Mouse (Mus musculus) cerebellum, adult 2 months (tissue): ENCODE results near the gene Creg2. TPM values are rescaled to one million over a fixed set of nuclear protein-coding genes. Genes with fewer than 3 reads are reported as not detected.
"Not testable (repeated sequence)": the region's sequence is repeated elsewhere in the genome, so short reads cannot be mapped to it uniquely, and the experiment has no call there.

Experiments
- DNase-seq, 2 experiments: peaks; one replicate each; pipeline ENCODE4 v3.0.0; 2021
- H3K27ac ChIP-seq: fragments of 200-500 bp; 2 replicates; pipeline ENCODE4 v1.5.1; 2012; ENCODE audit warnings: low read length, control low read depth, inconsistent platforms; ENCODE audit not compliant: insufficient read depth
- H3K27me3 ChIP-seq: fragments of 200-500 bp; 2 replicates; pipeline ENCODE4 v1.6.1; 2012; ENCODE audit warnings: inconsistent platforms, mild to moderate bottlenecking, low read length, moderate library complexity; ENCODE audit not compliant: control insufficient read depth, insufficient read depth
- H3K4me1 ChIP-seq: fragments of 200-500 bp; 2 replicates; pipeline ENCODE4 v1.6.1; 2011; ENCODE audit warnings: low read length; ENCODE audit not compliant: control insufficient read depth, insufficient read depth
- H3K4me3 ChIP-seq: fragments of 200-500 bp; replicated peaks from 2 replicates; pipeline ENCODE3; 2011; ENCODE audit warnings: mild to moderate bottlenecking, low read depth, low read length, control low read depth; ENCODE audit not compliant: insufficient read depth
- CTCF ChIP-seq: fragments of 200-500 bp; IDR thresholded peaks from 2 replicates; pipeline ENCODE4 v1.5.1; 2011; ENCODE audit warnings: low read depth, mild to moderate bottlenecking, control low read depth, low read length, moderate library complexity, borderline replicate concordance; ENCODE audit not compliant: insufficient read depth
- POLR2A ChIP-seq: fragments of 200-500 bp; IDR thresholded peaks from 2 replicates; pipeline ENCODE4 v1.6.1; 2011; ENCODE audit warnings: low read length, control low read depth, borderline replicate concordance; ENCODE audit not compliant: insufficient read depth
- WGBS: fragments of 180-500 bp; shearing (Covaris S2); methylation state at CpG from one replicate; pipeline ENCODE4 v1.1.7; 2018; 5-methylcytosine and 5-hydroxymethylcytosine counted together
- polyA plus RNA-seq: library from polyadenylated mRNA; depleted of rRNA; stranded (reverse); fragments of >200 nt; gene quantifications from 2 replicates; pipeline ENCODE4 v1.2.3, GENCODE M21; 2012

Gene Creg2
- polyA plus RNA-seq, 1 experiment: 8.2 TPM

DNA sequence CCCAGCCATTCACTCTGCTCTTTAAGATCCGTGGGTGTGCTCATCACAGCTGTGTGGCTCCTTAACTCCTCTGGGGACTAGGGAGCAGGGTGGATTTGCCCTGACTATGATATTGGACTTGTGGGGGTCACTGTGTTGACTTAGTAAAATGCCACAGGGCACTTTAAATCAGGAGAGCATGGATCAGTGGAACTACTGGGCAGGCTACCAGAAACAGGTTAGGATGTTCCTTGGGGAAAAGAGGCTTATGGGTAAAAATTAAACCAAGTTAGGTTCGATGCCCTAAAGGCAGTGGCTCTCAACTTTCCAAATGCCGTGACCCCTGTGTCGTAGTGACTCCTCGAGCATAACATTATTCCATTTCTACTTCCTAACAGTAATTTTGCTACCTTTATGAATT, 38.8 kb downstream of the Creg2 start:
- 65% methylated on average over 5 of the region's 5 CpGs for WGBS
- DNase-seq: no peak
- TF ChIP-seq CTCF (no peak), POLR2A (no peak)
- no peaks in the 10 kb centered on the region for H3K27me3 ChIP-seq
- no peak overlapping the region for H3K4me3 ChIP-seq
- no peak overlapping the region for H3K27ac ChIP-seq
- H3K4me1 ChIP-seq: no peaks in the 10 kb centered on the region

DNA sequence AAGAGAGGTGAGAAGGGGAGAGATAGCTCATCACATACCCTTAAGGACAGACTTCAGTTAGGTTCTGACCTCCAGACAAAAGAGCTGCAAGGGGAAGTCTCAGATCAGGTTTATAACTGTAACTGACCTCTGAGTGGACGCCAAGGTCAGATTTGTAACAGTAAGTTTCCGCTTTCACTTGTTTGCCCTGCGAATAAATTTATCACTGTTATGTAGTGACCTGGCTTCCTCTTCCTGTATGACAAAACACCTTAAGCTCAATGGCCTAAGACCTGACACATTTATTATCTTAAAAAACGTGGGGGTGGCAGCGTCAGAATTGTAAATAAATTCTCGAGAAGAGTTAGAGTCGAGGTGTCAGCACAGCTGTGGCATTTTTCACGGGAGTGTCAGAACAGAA, 42.7 kb downstream of the Creg2 start:
- no peak for DNase-seq
- Histone ChIP-seq H3K27ac (no peak overlapping the region), H3K27me3 (no peaks in the 10 kb centered on the region), H3K4me3 (no peak overlapping the region), H3K4me1 (no peaks in the 10 kb centered on the region)
- no peak for TF ChIP-seq CTCF
- no peak for TF ChIP-seq POLR2A
- WGBS: 84% methylated on average over 8 of the region's 8 CpGs

DNA sequence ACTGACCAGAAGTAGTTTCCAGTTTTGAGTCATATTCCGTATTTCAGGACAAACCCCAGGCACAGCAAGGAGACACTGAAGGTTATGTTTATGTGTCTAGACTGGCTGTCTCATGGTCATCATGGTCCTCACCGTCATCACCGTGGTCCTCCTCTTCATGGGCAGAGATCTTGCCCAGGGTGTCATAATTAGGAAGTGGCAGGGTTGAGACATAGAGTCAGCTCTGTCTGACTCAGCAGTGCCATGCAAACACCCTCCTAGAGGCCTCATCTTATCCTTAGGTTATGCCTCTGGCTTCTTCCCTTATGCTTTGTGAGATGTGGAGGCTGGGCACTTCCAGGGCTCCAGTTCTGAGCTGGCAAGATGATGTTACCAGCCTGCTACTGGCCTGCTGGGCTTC, 48.8 kb downstream of the Creg2 start:
- no peak for TF ChIP-seq POLR2A
- no peak for TF ChIP-seq CTCF
- H3K4me3 ChIP-seq: no peak overlapping the region
- DNase-seq: no peak
- H3K4me1 ChIP-seq: no peaks in the 10 kb centered on the region
- H3K27me3 ChIP-seq: no peaks in the 10 kb centered on the region
- 96% methylated on average over 3 of the region's 3 CpGs for whole genome bisulfite sequencing
- no peak overlapping the region for H3K27ac ChIP-seq

DNA sequence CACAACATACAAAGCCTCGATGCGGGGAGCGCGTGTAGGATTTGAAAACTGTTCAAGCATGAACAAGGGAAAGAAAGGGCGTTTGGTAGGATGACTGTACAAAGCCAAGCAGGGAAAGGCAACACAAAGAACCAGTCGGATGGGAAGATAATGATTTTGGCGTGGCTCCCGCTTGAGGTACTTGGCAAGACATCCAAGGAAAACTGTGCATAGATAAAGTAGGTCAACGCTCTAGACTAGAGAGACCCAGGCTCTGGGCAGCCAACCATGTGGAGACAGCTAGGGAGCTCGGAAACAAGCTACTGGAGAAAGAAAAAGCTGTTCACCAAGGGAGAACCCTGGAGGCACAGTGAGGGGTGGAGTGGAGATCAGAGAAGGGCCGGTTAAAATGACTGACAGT, 52.5 kb downstream of the Creg2 start:
- Histone ChIP-seq H3K27me3 (no peaks in the 10 kb centered on the region), H3K4me1 (no peaks in the 10 kb centered on the region), H3K27ac (no peak overlapping the region), H3K4me3 (no peak overlapping the region)
- peak; percentile 64 to 73 for DNase-seq
- WGBS: 9% methylated on average over 11 of the region's 11 CpGs
- TF ChIP-seq CTCF (no peak), POLR2A (no peak)

DNA sequence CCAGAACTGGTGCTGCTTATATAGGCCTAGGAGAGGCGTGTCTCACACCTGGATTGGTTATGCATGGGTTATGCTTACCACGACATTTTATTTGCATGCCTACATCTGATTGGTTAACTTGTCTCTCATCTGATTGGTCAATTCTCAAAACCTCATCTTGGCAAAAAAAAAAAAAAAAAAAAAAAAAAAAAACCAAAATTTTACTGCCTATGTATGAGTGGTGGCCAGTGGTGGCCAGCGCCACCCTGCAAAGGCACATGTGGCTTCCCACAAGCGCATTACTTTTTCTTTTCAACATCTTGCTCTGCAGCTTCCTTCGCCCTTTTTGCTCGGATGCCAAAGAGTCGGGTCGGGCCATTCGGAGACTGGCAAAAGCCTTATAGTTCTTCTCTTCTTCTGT, 54.1 kb downstream of the Creg2 start:
- DNase-seq, H3K27me3 ChIP-seq, H3K27ac ChIP-seq, H3K4me3 ChIP-seq, H3K4me1 ChIP-seq: not testable (repeated sequence)
- WGBS: 93% methylated on average over 9 of the region's 9 CpGs

DNA sequence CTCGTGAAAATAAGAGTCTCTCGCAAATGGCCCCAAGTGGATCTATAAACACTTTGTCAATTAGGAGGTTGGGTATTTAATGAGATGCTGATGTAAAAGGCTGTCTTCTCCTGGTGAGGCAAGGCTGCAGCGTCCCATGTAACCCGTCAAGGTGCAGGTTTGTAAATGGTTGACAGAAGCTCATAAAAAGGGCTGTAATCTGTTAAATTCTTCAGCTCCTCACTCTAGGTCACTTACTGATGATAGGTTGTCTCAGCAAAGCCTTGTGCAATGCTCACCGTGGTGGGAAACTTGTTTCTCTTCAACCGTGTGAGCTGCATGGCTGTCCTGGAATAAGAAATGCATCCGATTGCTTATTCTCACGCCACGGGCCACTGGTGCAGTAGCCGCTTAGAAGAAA, 57.4 kb downstream of the Creg2 start:
- TF ChIP-seq CTCF: no peak
- no peak overlapping the region for H3K27ac ChIP-seq
- 88% methylated on average over 10 of the region's 10 CpGs for whole genome bisulfite sequencing
- no peaks in the 10 kb centered on the region for H3K4me1 ChIP-seq
- no peak overlapping the region for H3K4me3 ChIP-seq
- H3K27me3 ChIP-seq: no peaks in the 10 kb centered on the region
- no peak for DNase-seq

DNA sequence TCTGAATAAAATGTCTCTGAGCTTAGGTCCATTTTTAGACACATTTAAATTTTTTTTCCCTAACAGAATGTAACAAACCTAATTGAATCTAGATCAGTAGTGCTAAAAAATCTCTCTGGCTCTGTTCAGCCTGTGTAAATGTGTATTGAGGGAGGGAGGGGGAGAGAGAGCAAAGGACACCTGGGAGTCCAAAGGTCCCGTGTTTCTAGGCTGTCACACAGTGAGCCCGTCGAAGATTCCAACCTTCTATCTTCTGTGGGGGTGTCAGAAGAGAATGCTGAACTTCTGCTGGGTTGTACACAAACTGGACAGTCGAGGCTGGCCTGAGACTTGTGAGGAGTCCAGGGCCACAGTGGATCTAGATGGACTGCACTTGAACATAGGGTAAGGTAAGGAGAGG, 59.2 kb downstream of the Creg2 start:
- Histone ChIP-seq H3K27me3 (no peaks in the 10 kb centered on the region), H3K4me3 (no peak overlapping the region), H3K27ac (no peak overlapping the region), H3K4me1 (no peaks in the 10 kb centered on the region; the same call in 1 of the 2 replicates)
- TF ChIP-seq CTCF (no peak), POLR2A (no peak)
- 79% methylated on average over 4 of the region's 4 CpGs for WGBS
- no peak for DNase-seq

DNA sequence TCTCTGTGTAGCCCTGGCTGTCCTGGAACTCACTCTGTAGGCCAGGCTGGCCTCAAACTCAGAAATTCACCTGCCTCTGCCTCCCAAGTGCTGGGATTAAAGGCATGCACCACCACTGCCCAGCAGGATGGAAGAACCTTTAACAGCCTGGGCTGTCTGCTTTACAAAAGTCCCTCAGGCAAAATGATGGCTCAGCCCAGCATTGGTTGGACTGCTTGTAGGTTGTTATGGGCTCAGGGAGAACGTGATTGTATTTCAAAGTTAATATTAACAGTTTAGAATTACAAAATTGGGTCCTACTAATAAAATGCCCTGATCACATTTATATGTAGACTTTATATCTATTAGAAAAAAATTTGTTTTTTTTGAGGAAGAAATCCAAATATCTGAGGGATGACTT, 59.7 kb downstream of the Creg2 start:
- not testable (repeated sequence) for H3K27me3 ChIP-seq, H3K4me3 ChIP-seq, H3K27ac ChIP-seq, H3K4me1 ChIP-seq, DNase-seq
- WGBS: 77% methylated on average over 1 of the region's 1 CpGs

DNA sequence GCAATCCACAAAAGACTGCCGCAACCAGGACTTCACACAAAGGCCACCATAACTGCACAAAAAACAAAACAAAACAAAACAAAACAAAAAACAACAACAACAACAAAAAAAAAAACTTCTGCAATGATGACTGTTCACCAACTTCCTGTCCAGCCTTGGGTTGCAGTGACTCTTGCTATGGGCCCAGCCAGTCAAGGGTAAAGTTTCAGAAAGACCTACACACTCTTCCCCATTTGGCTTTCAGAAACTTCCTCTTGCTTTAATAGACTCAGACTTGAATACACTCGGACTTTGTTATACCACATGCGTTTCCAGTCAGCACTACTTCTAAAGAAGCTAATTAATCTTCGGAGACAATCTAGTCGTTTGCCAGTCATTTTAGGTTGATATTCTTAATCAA, 61.1 kb downstream of the Creg2 start:
- 90% methylated on average over 5 of the region's 5 CpGs for WGBS
- H3K27me3 ChIP-seq: no peaks in the 10 kb centered on the region
- no peak overlapping the region for H3K4me3 ChIP-seq
- DNase-seq: no peak
- H3K27ac ChIP-seq: no peak overlapping the region
- no peaks in the 10 kb centered on the region; the same call in 1 of the 2 replicates for H3K4me1 ChIP-seq
- no peak for TF ChIP-seq POLR2A
- no peak for TF ChIP-seq CTCF
